Mouse (Mus musculus): Measurements from ENCODE around the gene Scn10a.

DNA sequence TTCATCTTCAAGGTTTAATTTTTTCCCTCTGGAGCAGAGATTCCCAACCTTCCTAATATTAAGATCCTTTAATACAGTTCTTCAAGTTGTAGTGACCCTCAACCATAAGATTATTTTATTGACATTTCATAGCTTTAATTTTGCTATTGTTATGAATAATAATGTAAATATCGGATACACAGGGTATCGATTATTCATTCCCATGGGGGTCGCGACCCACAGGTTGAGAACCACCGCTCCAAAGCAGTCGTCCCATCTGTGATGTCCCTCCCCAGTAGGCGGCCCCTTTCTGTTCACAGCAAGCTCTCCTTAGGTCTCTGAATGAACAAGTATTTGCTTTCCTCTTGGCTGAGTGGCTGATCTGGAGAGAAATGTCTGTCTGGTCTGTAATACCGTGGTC, 129.5 kb downstream of the Scn10a start:
- TF ChIP-seq CTCF (IDR thresholded peaks at IDR 0.05; ENCODE audit: low read depth) (no peak), EP300 (optimal IDR thresholded peaks at IDR 0.05) (no peak)

Data from stomach, postnatal 0 days (tissue).